Mouse (Mus musculus): ENCODE measurements at regions not wholly inside any gene's neighbourhood (a gene's known extent, or its start where the extent isn't known, plus 50 kb on each side); places are given as distances from the start of the nearest gene placed in this dataset.
A peak's percentile ranks its signal among the peaks of the same experiment; 100 is the strongest.

GRCm38 (mm10) chr14:103973111-103973510, 128.9 kb upstream of the Ednrb start:
- Histone ChIP-seq H3K79me2 (ENCODE audit: control insufficient read depth, insufficient read depth, low read length) (no peaks in the 10 kb centered on the region), H3K4me1 (ENCODE audit: control insufficient read depth, insufficient read depth, low read length) (no peaks in the 10 kb centered on the region; the same call in 1 of the 2 replicates), H3K9ac (ENCODE audit: low read depth, low read length) (no peak overlapping the region), H3K27me3 (ENCODE audit: control insufficient read depth, insufficient read depth, low read length) (no peaks in the 10 kb centered on the region), H3K4me3 (ENCODE audit: insufficient read depth, low read depth, low read length) (no peak overlapping the region), H3K36me3 (ENCODE audit: control insufficient read depth, insufficient read depth, low read length) (no peaks in the 10 kb centered on the region), H3K27ac (replicated peaks; ENCODE audit: insufficient read depth, low read depth, low read length) (no peak overlapping the region)
- peak; percentile 18 for DNase-seq (ENCODE audit: extremely low read depth, low read depth, low spot score)
- 80% methylated on average over 7 of the region's 7 CpGs for WGBS
- TF ChIP-seq CTCF (IDR thresholded peaks at IDR 0.05; ENCODE audit: low read depth, low read length): no peak
- no peak for TF ChIP-seq POLR2A (IDR thresholded peaks at IDR 0.05; ENCODE audit: extremely low read depth, insufficient read depth, low read length)

GRCm38 (mm10) chr14:103969305-103969704, 125.1 kb upstream of the Ednrb start:
- Histone ChIP-seq H3K9ac (ENCODE audit: low read depth, low read length) (no peak overlapping the region), H3K36me3 (ENCODE audit: control insufficient read depth, insufficient read depth, low read length) (no peaks in the 10 kb centered on the region), H3K27me3 (ENCODE audit: control insufficient read depth, insufficient read depth, low read length) (no peaks in the 10 kb centered on the region), H3K4me1 (ENCODE audit: control insufficient read depth, insufficient read depth, low read length) (no peaks in the 10 kb centered on the region), H3K4me3 (ENCODE audit: insufficient read depth, low read depth, low read length) (no peak overlapping the region), H3K79me2 (ENCODE audit: control insufficient read depth, insufficient read depth, low read length) (no peaks in the 10 kb centered on the region), H3K27ac (replicated peaks; ENCODE audit: insufficient read depth, low read depth, low read length) (no peak overlapping the region)
- peak; percentile 11 for DNase-seq (ENCODE audit: extremely low read depth, low read depth, low spot score)
- no peak for TF ChIP-seq POLR2A (IDR thresholded peaks at IDR 0.05; ENCODE audit: extremely low read depth, insufficient read depth, low read length)
- TF ChIP-seq CTCF (IDR thresholded peaks at IDR 0.05; ENCODE audit: low read depth, low read length): no peak
- WGBS: 38% methylated on average over 2 of the region's 2 CpGs

- H3K79me2 ChIP-seq (ENCODE audit: control insufficient read depth, insufficient read depth, low read length): no peaks in the 10 kb centered on the region
- H3K27ac ChIP-seq (replicated peaks; ENCODE audit: insufficient read depth, low read depth, low read length): no peak overlapping the region
- no peak overlapping the region for H3K9ac ChIP-seq (ENCODE audit: low read depth, low read length)
- WGBS: 79% methylated on average over 2 of the region's 2 CpGs
- H3K36me3 ChIP-seq (ENCODE audit: control insufficient read depth, insufficient read depth, low read length): no peaks in the 10 kb centered on the region
- no peak overlapping the region for H3K4me3 ChIP-seq (ENCODE audit: insufficient read depth, low read depth, low read length)
- H3K27me3 ChIP-seq (ENCODE audit: control insufficient read depth, insufficient read depth, low read length): no peaks in the 10 kb centered on the region
- DNase-seq (ENCODE audit: extremely low read depth, low read depth, low spot score): no peak
- H3K4me1 ChIP-seq (ENCODE audit: control insufficient read depth, insufficient read depth, low read length): no peaks in the 10 kb centered on the region
- TF ChIP-seq CTCF (IDR thresholded peaks at IDR 0.05; ENCODE audit: low read depth, low read length): no peak
- TF ChIP-seq POLR2A (IDR thresholded peaks at IDR 0.05; ENCODE audit: extremely low read depth, insufficient read depth, low read length): no peak
Observed at GRCm38 (mm10) chr14:103966293-103966692, 122.1 kb upstream of the Ednrb start.

- Histone ChIP-seq H3K9ac (ENCODE audit: low read depth, low read length) (no peak overlapping the region), H3K79me2 (ENCODE audit: control insufficient read depth, insufficient read depth, low read length) (no peaks in the 10 kb centered on the region), H3K4me3 (ENCODE audit: insufficient read depth, low read depth, low read length) (no peak overlapping the region), H3K27ac (replicated peaks; ENCODE audit: insufficient read depth, low read depth, low read length) (no peak overlapping the region), H3K4me1 (ENCODE audit: control insufficient read depth, insufficient read depth, low read length) (no peaks in the 10 kb centered on the region), H3K36me3 (ENCODE audit: control insufficient read depth, insufficient read depth, low read length) (no peaks in the 10 kb centered on the region), H3K27me3 (ENCODE audit: control insufficient read depth, insufficient read depth, low read length) (no peaks in the 10 kb centered on the region)
- DNase-seq (ENCODE audit: extremely low read depth, low read depth, low spot score): no peak
- WGBS: 74% methylated on average over 11 of the region's 11 CpGs
- TF ChIP-seq CTCF (IDR thresholded peaks at IDR 0.05; ENCODE audit: low read depth, low read length) (no peak), POLR2A (IDR thresholded peaks at IDR 0.05; ENCODE audit: extremely low read depth, insufficient read depth, low read length) (no peak)
Observed at GRCm38 (mm10) chr14:103962303-103962881, 118.2 kb upstream of the Ednrb start.

GRCm38 (mm10) chr14:103951899-103952298, 107.7 kb upstream of the Ednrb start:
- Histone ChIP-seq H3K79me2 (ENCODE audit: control insufficient read depth, insufficient read depth, low read length) (no peaks in the 10 kb centered on the region), H3K27me3 (ENCODE audit: control insufficient read depth, insufficient read depth, low read length) (no peaks in the 10 kb centered on the region), H3K9ac (ENCODE audit: low read depth, low read length) (no peak overlapping the region), H3K27ac (replicated peaks; ENCODE audit: insufficient read depth, low read depth, low read length) (no peak overlapping the region), H3K4me3 (ENCODE audit: insufficient read depth, low read depth, low read length) (no peak overlapping the region), H3K36me3 (ENCODE audit: control insufficient read depth, insufficient read depth, low read length) (no peaks in the 10 kb centered on the region), H3K4me1 (ENCODE audit: control insufficient read depth, insufficient read depth, low read length) (no peaks in the 10 kb centered on the region)
- TF ChIP-seq POLR2A (IDR thresholded peaks at IDR 0.05; ENCODE audit: extremely low read depth, insufficient read depth, low read length) (no peak), CTCF (IDR thresholded peaks at IDR 0.05; ENCODE audit: low read depth, low read length) (no peak)
- DNase-seq (ENCODE audit: extremely low read depth, low read depth, low spot score): no peak
- 94% methylated on average over 6 of the region's 6 CpGs for WGBS

DNA sequence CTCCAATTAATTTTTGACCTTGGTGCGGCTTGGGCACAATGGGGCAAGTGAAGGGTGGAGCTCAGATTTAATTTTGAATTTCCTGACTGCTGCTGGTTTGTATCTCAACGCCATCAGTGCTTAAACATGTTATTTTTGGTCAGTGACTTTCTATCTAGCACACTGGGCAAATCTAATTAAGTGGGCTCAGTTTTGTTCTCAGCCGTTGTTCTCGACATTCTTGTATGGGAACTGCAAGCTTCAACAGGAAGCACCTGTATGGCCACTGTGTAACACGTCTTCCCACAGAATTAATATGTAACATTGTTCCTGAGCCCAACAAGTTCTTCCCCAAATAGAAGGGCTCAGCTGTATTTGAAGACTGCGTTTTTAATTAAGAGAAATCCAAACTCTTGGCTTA, 105.7 kb upstream of the Ednrb start:
- 68% methylated on average over 6 of the region's 6 CpGs for WGBS
- no peaks in the 10 kb centered on the region for H3K27me3 ChIP-seq (ENCODE audit: control insufficient read depth, insufficient read depth, low read length)
- H3K36me3 ChIP-seq (ENCODE audit: control insufficient read depth, insufficient read depth, low read length): no peaks in the 10 kb centered on the region
- H3K4me1 ChIP-seq (ENCODE audit: control insufficient read depth, insufficient read depth, low read length): no peaks in the 10 kb centered on the region
- H3K79me2 ChIP-seq (ENCODE audit: control insufficient read depth, insufficient read depth, low read length): no peaks in the 10 kb centered on the region
- DNase-seq (ENCODE audit: extremely low read depth, low read depth, low spot score): no peak
- TF ChIP-seq POLR2A (IDR thresholded peaks at IDR 0.05; ENCODE audit: extremely low read depth, insufficient read depth, low read length): no peak
- no peak for TF ChIP-seq CTCF (IDR thresholded peaks at IDR 0.05; ENCODE audit: low read depth, low read length)
- H3K9ac ChIP-seq (ENCODE audit: low read depth, low read length): no peak overlapping the region
- no peak overlapping the region for H3K27ac ChIP-seq (replicated peaks; ENCODE audit: insufficient read depth, low read depth, low read length)
- H3K4me3 ChIP-seq (ENCODE audit: insufficient read depth, low read depth, low read length): no peak overlapping the region

Data from liver, adult 2 months (tissue).